Mouse (Mus musculus): ENCODE measurements around the gene Mdm2.

The Mdm2 gene

DNA sequence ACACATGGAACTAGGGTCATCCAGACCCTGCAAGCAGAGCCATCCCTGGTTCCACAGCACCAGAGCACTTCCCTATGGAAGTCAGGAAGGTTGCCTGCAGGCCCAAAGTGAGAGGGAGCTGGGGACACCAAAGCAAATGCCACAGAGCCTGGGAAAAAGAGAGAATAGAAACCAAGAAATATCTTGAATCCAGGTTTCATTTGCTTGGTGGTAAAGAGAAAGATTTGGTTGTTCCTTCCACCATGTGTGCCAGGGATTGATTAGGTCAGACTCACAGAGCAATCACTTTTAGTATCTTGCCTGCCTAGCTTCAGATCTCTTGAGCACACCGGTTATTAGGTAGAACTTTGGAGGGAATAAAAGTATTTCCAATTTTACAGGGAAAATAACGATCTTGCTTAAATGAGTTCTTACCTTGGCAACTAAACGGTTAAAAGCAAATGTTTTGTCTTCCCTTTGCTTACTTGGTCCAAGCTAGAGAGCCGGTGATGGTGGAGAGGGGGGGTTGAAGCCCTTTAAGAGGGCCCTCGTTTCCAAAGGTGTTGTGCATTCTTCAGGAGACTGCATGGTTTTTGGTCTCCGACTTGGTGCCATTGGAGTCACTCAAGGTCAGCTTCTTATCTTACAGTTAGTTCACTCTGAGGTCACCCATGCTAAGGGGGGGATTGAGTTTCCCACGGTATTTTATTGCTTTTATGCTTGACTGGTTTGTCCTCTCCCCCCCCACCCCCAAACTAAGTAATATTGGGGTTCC is 54.5 kb downstream of the Mdm2 start:
- no peaks in the 10 kb centered on the region for H3K36me3 ChIP-seq (ENCODE audit: control insufficient read depth, insufficient read depth, low read length, poor library complexity, severe bottlenecking)
- no peak for DNase-seq (ENCODE audit: low read depth, low spot score)
- H3K27me3 ChIP-seq (ENCODE audit: control insufficient read depth, insufficient read depth, low read length, poor library complexity, severe bottlenecking): no peaks in the 10 kb centered on the region

DNA sequence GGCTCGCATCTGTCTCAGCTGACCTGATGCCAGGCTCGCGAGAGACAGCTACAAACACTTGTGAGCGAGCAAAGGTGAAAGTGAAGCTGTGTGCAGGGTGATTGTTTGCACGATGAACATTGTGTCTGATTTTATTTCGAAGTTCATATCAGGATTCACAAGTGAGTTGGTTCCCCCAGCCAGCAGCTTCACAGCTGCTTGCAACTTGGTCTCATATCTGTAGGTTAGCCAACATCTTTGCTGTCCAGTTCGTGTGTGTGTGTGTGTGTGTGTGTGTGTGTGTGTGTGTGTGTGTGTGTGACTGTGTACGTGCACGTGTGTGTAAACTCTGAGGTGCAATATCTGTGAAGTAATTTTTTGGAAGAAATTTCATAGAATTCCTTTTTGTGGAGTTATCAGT is 55.1 kb downstream of the Mdm2 start:
- H3K27me3 ChIP-seq (ENCODE audit: control insufficient read depth, insufficient read depth, low read length, poor library complexity, severe bottlenecking): no peaks in the 10 kb centered on the region
- H3K36me3 ChIP-seq (ENCODE audit: control insufficient read depth, insufficient read depth, low read length, poor library complexity, severe bottlenecking): no peaks in the 10 kb centered on the region
- DNase-seq (ENCODE audit: low read depth, low spot score): no peak

DNA sequence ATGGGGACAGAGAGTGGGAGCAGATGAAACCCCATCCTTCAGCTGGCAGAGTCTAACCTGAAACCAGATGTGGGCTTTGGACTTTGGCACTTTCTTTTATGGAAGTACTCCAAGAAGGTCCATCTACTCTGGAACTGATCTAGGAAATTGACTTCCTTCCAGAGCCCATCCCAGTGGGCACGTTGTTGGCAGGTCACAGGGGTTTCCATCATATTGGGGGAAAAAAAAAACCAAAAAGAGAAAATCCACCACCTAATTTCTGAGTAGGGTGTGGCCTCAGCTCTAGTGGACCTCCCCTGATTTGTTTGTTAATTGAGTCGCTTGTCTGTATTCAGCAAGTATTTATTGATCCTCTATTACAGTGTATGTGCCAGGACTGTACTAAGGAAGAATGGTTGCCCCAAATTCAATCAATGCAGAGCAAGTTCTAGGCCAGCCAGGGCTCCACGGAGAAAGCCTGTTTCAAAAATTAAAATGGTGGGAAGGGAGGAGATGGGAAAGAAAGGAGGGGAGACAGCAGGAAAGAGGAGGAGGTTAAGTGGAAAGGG is 55.9 kb downstream of the Mdm2 start:
- no peak for DNase-seq (ENCODE audit: low read depth, low spot score)
- Histone ChIP-seq H3K36me3 (ENCODE audit: control insufficient read depth, insufficient read depth, low read length, poor library complexity, severe bottlenecking) (no peaks in the 10 kb centered on the region), H3K27me3 (ENCODE audit: control insufficient read depth, insufficient read depth, low read length, poor library complexity, severe bottlenecking) (no peaks in the 10 kb centered on the region)

DNA sequence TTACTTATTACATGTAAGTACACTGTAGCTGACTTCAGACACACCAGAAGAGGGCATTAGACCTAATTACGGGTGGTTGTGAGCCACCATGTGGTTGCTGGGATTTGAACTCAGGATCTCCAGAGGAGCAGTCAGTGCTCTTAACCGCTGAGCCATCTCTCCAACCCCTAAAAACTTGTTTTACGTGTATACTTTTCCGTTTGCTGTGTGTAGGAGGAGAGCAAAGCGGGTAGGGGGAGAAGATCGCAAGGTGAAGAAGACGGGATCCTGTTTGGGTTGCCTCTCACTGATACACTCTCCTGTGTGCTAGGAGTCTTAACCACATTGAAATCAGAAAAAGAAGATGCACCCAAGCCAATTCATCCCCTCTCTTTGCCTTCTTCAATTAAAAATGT is 56.8 kb downstream of the Mdm2 start:
- no peak for DNase-seq (ENCODE audit: low read depth, low spot score)
- H3K36me3 ChIP-seq (ENCODE audit: control insufficient read depth, insufficient read depth, low read length, poor library complexity, severe bottlenecking): no peaks in the 10 kb centered on the region
- H3K27me3 ChIP-seq (ENCODE audit: control insufficient read depth, insufficient read depth, low read length, poor library complexity, severe bottlenecking): no peaks in the 10 kb centered on the region

DNA sequence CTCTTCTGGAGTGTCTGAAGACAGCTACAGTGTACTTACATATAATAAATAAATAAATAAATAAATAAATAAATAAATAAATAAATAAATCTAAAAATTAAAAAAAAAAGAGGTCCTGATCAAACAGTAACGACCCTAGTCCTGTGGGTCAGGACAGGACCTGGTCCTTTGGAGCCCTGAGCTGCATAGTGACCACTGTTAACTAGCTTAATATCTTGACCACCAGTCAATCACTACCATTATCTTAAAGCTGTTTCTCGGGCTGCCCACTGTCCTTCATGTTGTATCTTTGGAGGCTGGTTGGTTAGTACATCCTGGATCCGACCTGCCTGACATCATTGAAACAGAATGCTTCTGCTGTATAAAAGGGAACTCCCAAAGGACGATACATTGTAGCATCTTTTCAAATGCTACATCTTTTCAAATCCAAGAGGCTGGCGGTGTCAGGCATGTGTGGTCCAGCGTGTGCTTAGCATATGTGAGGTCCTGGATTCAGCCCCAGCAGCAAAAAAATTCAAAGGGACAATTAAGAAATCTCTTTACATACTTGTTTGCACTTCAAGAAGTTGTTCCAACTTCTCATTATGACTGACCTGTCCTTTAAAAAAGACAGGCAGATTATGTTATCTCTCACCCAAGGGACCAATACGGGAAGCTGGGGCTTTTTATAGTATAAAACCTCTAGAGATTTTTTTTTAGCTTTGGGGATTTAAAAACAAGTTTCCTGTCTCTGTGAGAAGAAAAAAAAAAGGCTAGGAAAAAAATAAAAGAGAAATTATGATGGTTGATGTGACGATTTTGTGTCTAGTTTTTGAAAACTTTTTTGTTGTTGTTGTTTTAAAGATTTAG is 57.4 kb downstream of the Mdm2 start:
- peak; percentile 30 for DNase-seq (ENCODE audit: low read depth, low spot score)

DNA sequence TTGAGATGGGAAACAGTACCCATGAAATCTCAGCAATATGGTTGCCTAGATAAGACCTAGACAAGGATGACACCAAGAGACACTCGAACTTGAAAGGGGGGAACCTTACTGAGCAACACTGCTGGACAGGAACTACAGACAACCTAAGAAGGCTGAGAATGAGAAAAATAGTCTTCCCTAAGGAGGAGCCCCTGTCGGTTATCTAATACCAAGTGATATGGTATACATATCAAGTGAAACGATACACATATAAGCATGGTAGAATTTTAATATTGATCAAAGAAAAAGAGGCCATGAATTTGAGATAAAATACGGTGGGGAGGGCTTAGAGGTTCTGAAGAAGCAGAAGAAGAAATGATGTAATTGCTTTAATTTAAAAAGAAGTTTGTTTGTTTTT is 58.2 kb downstream of the Mdm2 start:
- no peak for DNase-seq (ENCODE audit: low read depth, low spot score)
- Histone ChIP-seq H3K27me3 (ENCODE audit: control insufficient read depth, insufficient read depth, low read length, poor library complexity, severe bottlenecking) (no peaks in the 10 kb centered on the region), H3K36me3 (ENCODE audit: control insufficient read depth, insufficient read depth, low read length, poor library complexity, severe bottlenecking) (no peaks in the 10 kb centered on the region)

More for the DNA sequence above, 57.4 kb downstream of the Mdm2 start:
- H3K36me3 ChIP-seq (ENCODE audit: control insufficient read depth, insufficient read depth, low read length, poor library complexity, severe bottlenecking): no peaks in the 10 kb centered on the region
- H3K27me3 ChIP-seq (ENCODE audit: control insufficient read depth, insufficient read depth, low read length, poor library complexity, severe bottlenecking): no peaks in the 10 kb centered on the region

DNA sequence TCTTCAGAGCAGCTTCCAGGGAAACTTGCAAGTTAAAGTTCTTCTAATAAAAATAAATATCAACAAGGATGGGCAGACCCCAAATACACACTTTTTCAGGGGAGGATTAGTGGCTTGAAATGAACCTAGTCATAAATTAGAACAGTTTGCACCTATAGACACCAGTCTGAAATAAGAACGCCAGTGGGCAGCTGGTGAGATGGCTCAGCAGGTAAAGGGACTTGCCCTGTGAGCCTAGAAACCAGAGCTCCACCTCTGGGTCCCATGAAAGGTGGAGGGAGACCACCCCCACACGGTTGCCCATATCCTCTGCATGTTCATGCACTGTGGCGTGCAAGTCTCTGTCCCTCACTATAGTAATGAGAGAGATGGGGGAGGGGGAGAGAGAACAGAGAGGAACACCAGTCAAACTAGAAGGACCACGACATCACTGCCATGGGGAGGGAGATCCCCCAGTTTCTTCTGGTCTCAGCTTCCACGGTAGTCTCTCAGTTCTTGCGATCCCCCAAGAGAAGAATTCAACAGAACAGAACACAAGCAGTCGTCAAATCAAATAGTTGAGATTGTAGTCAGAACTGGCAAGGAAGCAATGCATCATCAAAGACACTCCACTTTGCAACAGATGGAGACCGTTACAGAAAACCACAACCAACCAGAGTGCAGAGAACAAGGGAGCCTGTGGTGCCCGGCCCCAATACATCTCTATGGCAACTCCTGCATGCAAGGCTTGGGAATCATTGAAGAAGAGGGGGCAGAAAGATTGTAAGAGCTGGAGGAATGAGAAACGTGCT is 58.8 kb downstream of the Mdm2 start:
- Histone ChIP-seq H3K36me3 (ENCODE audit: control insufficient read depth, insufficient read depth, low read length, poor library complexity, severe bottlenecking) (no peaks in the 10 kb centered on the region), H3K27me3 (ENCODE audit: control insufficient read depth, insufficient read depth, low read length, poor library complexity, severe bottlenecking) (no peaks in the 10 kb centered on the region)
- peak; percentile 57 for DNase-seq (ENCODE audit: low read depth, low spot score)

DNA sequence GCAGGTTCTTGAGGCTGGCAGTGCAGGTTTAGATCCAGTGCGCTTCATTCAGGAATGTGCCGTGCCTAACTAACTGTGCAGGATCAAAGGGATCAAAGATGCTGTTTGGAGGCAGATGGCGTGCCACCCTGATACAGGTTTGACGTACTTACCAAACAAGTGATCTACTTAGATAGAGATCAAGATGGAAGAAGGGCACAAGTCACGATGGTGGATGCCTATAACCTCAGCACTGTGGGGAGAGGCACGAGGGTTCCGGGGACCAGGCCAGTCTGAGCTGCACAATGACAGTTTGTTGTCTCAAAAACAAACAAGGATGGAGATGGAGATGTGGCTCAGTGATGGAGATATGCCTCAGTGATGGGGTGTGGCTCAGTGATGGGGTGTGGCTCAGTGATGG is 59.8 kb downstream of the Mdm2 start:
- H3K36me3 ChIP-seq (ENCODE audit: control insufficient read depth, insufficient read depth, low read length, poor library complexity, severe bottlenecking): peaks cover 2% of the 10 kb centered on the region; the same call in 1 of the 2 replicates
- H3K27me3 ChIP-seq (ENCODE audit: control insufficient read depth, insufficient read depth, low read length, poor library complexity, severe bottlenecking): no peaks in the 10 kb centered on the region
- no peak for DNase-seq (ENCODE audit: low read depth, low spot score)

DNA sequence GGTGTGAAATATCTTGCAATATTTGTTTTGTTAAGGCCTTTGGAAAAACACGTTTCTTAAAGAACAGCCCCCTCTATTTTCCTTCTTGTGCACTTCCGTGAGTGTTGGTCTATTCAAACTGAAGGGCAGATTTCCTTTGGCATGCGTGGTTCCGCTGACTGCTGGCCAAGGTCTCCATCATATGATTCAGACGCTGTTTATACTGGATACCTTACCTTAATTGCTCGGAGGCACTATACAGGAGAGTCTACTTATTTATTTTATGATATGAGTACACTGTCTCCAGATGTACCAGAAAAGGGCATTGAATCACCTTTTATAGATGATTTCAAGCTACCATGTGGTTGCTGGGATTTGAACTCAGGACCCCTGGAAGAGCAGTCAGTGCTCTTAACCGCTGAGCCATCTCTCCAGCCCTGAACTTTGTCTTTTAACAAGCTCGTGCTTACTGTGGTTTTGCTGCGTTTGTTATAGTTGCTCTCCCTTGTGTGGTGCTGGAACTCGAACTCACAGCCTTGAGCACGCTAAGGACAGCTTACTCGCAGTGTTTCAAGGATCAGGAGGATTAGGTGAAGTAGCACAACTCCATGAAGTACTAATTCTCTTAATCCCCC is 60.4 kb downstream of the Mdm2 start:
- H3K36me3 ChIP-seq (ENCODE audit: control insufficient read depth, insufficient read depth, low read length, poor library complexity, severe bottlenecking): peaks cover 2% of the 10 kb centered on the region; the same call in 1 of the 2 replicates
- H3K27me3 ChIP-seq (ENCODE audit: control insufficient read depth, insufficient read depth, low read length, poor library complexity, severe bottlenecking): no peaks in the 10 kb centered on the region
- no peak for DNase-seq (ENCODE audit: low read depth, low spot score)

DNA sequence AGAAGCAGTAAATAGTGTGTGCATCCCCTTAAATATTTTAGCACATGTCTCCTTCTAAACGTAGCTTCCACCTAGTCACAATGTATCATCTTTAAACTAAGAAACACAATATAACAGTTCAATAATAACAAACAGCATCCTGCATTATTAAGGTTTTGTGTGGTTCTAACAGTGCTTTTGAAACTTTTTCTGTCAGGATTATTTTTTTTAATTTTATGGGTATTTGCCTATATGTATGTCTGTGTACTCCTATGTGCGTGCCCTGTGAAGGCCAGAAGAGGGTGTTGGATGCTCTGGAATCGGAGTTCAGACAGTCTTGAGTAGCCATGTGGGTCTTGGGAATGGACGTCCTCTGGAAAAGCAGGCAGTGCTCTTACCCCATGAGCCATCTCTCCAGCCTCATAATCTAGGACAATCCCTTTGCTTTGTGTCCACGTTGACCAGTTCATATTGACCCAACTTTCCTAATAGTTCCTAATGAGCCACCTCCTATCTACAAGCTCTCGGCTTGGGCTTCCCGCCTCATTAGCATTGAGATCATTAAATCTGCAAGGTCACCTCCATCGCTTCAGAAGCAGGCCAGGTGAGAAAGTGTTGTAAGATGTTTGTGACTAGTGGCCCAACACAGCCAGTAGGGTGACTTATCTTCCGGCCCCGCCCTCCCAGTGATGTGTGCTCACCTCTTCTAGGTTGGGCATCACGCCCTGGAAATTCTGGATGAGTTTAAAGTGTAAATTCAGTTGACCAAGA is 61.1 kb downstream of the Mdm2 start:
- Histone ChIP-seq H3K36me3 (ENCODE audit: control insufficient read depth, insufficient read depth, low read length, poor library complexity, severe bottlenecking) (peaks cover 2% of the 10 kb centered on the region; the same call in 1 of the 2 replicates), H3K27me3 (ENCODE audit: control insufficient read depth, insufficient read depth, low read length, poor library complexity, severe bottlenecking) (no peaks in the 10 kb centered on the region)
- DNase-seq (ENCODE audit: low read depth, low spot score): no peak

DNA sequence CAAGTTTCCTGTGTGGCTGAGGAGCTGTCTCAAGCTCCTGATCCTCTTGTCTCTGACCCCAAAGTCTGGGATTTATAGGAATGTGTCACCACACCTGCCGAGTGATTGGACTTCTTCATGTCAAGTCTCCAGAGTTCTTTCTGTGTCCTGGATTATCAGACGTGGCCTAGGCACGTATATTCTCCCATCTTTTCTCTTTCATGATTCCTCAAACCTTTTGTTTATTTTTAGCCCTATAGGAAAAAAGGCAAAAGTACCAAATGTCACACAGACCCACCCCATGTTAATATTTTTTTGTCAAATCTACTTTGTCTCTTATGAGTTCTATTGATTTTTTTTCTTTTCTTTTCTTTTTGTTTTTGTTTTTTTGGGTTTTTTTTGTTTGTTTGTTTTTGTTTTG is 61.9 kb downstream of the Mdm2 start:
- peaks cover 2% of the 10 kb centered on the region; the same call in 1 of the 2 replicates for H3K36me3 ChIP-seq (ENCODE audit: control insufficient read depth, insufficient read depth, low read length, poor library complexity, severe bottlenecking)
- H3K27me3 ChIP-seq (ENCODE audit: control insufficient read depth, insufficient read depth, low read length, poor library complexity, severe bottlenecking): no peaks in the 10 kb centered on the region
- no peak for DNase-seq (ENCODE audit: low read depth, low spot score)

DNA sequence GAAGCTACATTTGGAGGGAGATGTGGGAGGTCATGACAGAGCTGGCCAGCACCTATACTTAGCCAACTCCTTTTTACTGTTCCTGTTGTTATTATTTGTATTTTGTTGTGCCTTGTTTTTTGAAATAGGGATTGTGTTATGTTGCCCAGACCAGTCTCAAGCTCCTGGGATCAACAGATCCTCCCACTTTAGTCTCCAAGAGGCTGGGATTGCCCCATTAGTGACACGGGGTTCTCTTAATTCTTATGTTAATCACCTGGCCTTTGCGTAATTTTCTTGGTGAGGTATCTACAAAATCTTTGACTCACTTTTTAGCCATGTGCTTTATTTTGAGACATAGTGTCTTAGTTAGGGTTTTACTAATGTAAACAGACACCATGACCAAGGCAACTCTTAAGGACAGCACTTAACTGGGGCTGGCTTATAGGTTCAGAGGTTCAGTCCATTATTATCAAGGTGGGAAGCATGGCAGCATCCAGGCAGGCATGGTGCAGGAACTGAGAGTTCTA is 62.5 kb downstream of the Mdm2 start:
- H3K27me3 ChIP-seq (ENCODE audit: control insufficient read depth, insufficient read depth, low read length, poor library complexity, severe bottlenecking): no peaks in the 10 kb centered on the region

DNA sequence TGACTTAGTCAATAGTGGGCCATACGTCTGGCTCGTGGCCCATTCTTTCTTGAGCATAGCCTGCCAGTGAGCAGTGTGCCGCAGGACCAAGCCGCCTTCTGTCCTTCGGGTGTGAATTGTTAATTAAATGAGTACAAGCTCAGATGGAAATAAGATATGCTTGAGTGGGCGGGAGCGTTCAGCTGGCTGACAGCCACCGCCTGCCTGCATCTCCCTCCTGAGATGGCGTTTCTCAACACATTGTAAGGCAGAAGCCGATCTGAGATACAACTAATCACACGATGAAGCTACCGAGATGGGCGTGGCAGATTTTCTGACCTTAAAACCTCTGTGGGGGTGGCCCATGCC is 63.4 kb downstream of the Mdm2 start:
- H3K36me3 ChIP-seq (ENCODE audit: control insufficient read depth, insufficient read depth, low read length, poor library complexity, severe bottlenecking): peaks cover 2% of the 10 kb centered on the region; the same call in 1 of the 2 replicates
- DNase-seq (ENCODE audit: low read depth, low spot score): peak; percentile 72
- H3K27me3 ChIP-seq (ENCODE audit: control insufficient read depth, insufficient read depth, low read length, poor library complexity, severe bottlenecking): no peaks in the 10 kb centered on the region

More for the DNA sequence above, 62.5 kb downstream of the Mdm2 start:
- DNase-seq (ENCODE audit: low read depth, low spot score): no peak
- peaks cover 2% of the 10 kb centered on the region; the same call in 1 of the 2 replicates for H3K36me3 ChIP-seq (ENCODE audit: control insufficient read depth, insufficient read depth, low read length, poor library complexity, severe bottlenecking)
